Mouse (Mus musculus) lung, adult 2 months (tissue): ENCODE data around the gene Frmd8. TPM values are rescaled to one million over a fixed set of nuclear protein-coding genes. Genes with fewer than 3 reads are reported as not detected.

Experiments used
- DNase-seq: peaks from one replicate; pipeline ENCODE4 v3.0.0; 2022
- H3K4me1 ChIP-seq: fragments of 200-500 bp; 2 replicates; pipeline ENCODE4 v1.6.1; 2011; ENCODE audit warnings: low read length; ENCODE audit not compliant: control insufficient read depth, insufficient read depth
- H3K4me3 ChIP-seq: fragments of 200-500 bp; replicated peaks from 2 replicates; pipeline ENCODE3; 2011; ENCODE audit warnings: low read depth, mild to moderate bottlenecking, control low read depth, low read length; ENCODE audit errors: extremely low read depth
- CTCF ChIP-seq: fragments of 200-500 bp; IDR thresholded peaks from 2 replicates; pipeline ENCODE4 v1.5.1; 2011; ENCODE audit warnings: mild to moderate bottlenecking, low read length, control low read depth; ENCODE audit not compliant: insufficient read depth
- POLR2A ChIP-seq: fragments of 200-500 bp; IDR thresholded peaks from 2 replicates; pipeline ENCODE4 v1.6.1; 2011; ENCODE audit warnings: low read depth, mild to moderate bottlenecking, control low read depth, low read length, borderline replicate concordance; ENCODE audit errors: extremely low read depth
- WGBS: fragments of 180-500 bp; shearing (Covaris S2); methylation state at CpG from one replicate; pipeline ENCODE4 v1.1.7; 2018; 5-methylcytosine and 5-hydroxymethylcytosine counted together
- polyA plus RNA-seq: library from polyadenylated mRNA; depleted of rRNA; stranded (reverse); fragments of >200 nt; gene quantifications from 2 replicates; pipeline ENCODE4 v1.2.3, GENCODE M21; 2012; rRNA removed

Frmd8 gene
- polyA plus RNA-seq, 1 experiment = 37.8 TPM

GRCm38 (mm10) chr19:5803041-5803880 lies 71.8 kb downstream of the Frmd8 start:
- TF ChIP-seq POLR2A (peak; percentile 70), CTCF (no peak)
- Histone ChIP-seq H3K4me1 (peaks cover 34% of the 10 kb centered on the region), H3K4me3 (peak overlapping the region; percentile 89)
- under 1% methylated on average over 67 of the region's 67 CpGs for WGBS
- DNase-seq = peak; percentile 99

GRCm38 (mm10) chr19:5802787-5803040 lies 72.4 kb downstream of the Frmd8 start:
- WGBS = 1% methylated on average over 4 of the region's 4 CpGs
- H3K4me3 ChIP-seq = peak overlapping the region; percentile 89
- no peak for TF ChIP-seq POLR2A
- TF ChIP-seq CTCF = no peak
- DNase-seq = no peak
- peaks cover 31% of the 10 kb centered on the region for H3K4me1 ChIP-seq

GRCm38 (mm10) chr19:5802011-5802786 lies 72.9 kb downstream of the Frmd8 start:
- H3K4me1 ChIP-seq = peaks cover 35% of the 10 kb centered on the region
- peak overlapping the region; percentile 100 for H3K4me3 ChIP-seq
- peak; percentile 98 for DNase-seq
- under 1% methylated on average over 25 of the region's 25 CpGs for WGBS
- TF ChIP-seq CTCF (peak; percentile 26; the same call in 1 of the 2 replicates), POLR2A (peak; percentile 100)

GRCm38 (mm10) chr19:5801432-5801964 lies 73.6 kb downstream of the Frmd8 start:
- TF ChIP-seq CTCF (no peak), POLR2A (no peak)
- H3K4me1 ChIP-seq = peaks cover 33% of the 10 kb centered on the region
- DNase-seq = no peak
- WGBS = 1% methylated on average over 3 of the region's 3 CpGs
- H3K4me3 ChIP-seq = peak overlapping the region; percentile 100

- Histone ChIP-seq H3K4me3 (peak overlapping the region; percentile 100), H3K4me1 (peaks cover 31% of the 10 kb centered on the region)
- WGBS = under 1% methylated on average over 19 of the region's 19 CpGs
- DNase-seq = peak; percentile 61
- TF ChIP-seq POLR2A = peak; percentile 97
- no peak for TF ChIP-seq CTCF
These were observed 74.2 kb downstream of the Frmd8 start for GRCm38 (mm10) chr19:5800632-5801431.

- Histone ChIP-seq H3K4me3 (peak overlapping the region; percentile 100), H3K4me1 (peaks cover 28% of the 10 kb centered on the region)
- no peak for TF ChIP-seq CTCF
- TF ChIP-seq POLR2A = no peak
- 0% methylated on average over 2 of the region's 2 CpGs for WGBS
- no peak for DNase-seq
These were observed 74.8 kb downstream of the Frmd8 start for GRCm38 (mm10) chr19:5800350-5800631.

Other genes starting within 250 kb of the Frmd8 start
- gene Rela, start 237.8 kb downstream of the Frmd8 start, polyA plus RNA-seq = 118 and 120 TPM in 2 replicates
- gene Sipa1, start 211.6 kb downstream of the Frmd8 start, polyA plus RNA-seq = 163 and 214 TPM in 2 replicates
- 141 and 162 TPM in 2 replicates for gene Map3k11, start 186.5 kb downstream of the Frmd8 start, polyA plus RNA-seq
- 156 and 166 TPM in 2 replicates for gene Pcnx3, start 186.4 kb downstream of the Frmd8 start, polyA plus RNA-seq
- 2.0 and 4.6 TPM in 2 replicates for gene Kcnk7, start 170.9 kb downstream of the Frmd8 start, polyA plus RNA-seq
- gene Ehbp1l1, start 149.0 kb downstream of the Frmd8 start, polyA plus RNA-seq = 64.4 and 73.8 TPM in 2 replicates
- gene Fam89b, start 145.6 kb downstream of the Frmd8 start, polyA plus RNA-seq = 231 and 234 TPM in 2 replicates
- gene Ltbp3, start 134.4 kb downstream of the Frmd8 start, polyA plus RNA-seq = 236 and 238 TPM in 2 replicates
- gene Scyl1, start 103.9 kb downstream of the Frmd8 start, polyA plus RNA-seq = 113 and 116 TPM in 2 replicates
- 24.5 and 26.0 TPM in 2 replicates for gene Slc25a45, start 2.5 kb upstream of the Frmd8 start, polyA plus RNA-seq
- 1.1 and 1.2 TPM in 2 replicates for gene Tigd3, start 18.9 kb upstream of the Frmd8 start, polyA plus RNA-seq
- 87.1 and 103 TPM in 2 replicates for gene Dpf2, start 37.7 kb upstream of the Frmd8 start, polyA plus RNA-seq
- 22.2 and 24.1 TPM in 2 replicates for gene Cdc42ep2, start 49.5 kb upstream of the Frmd8 start, polyA plus RNA-seq
- gene Pola2, start 88.9 kb upstream of the Frmd8 start, polyA plus RNA-seq = 30.5 and 32.7 TPM in 2 replicates
- gene Slc22a20, start 110.9 kb upstream of the Frmd8 start, polyA plus RNA-seq = not detected in 2 replicates
- gene Capn1, start 140.6 kb upstream of the Frmd8 start, polyA plus RNA-seq = 55.6 and 68.9 TPM in 2 replicates
- gene Syvn1, start 171.3 kb upstream of the Frmd8 start, polyA plus RNA-seq = 41.1 and 47.1 TPM in 2 replicates
- 10.8 and 13.7 TPM in 2 replicates for gene Mrpl49, start 182.5 kb upstream of the Frmd8 start, polyA plus RNA-seq
- 896 and 1,315 TPM in 2 replicates for gene Fau, start 182.6 kb upstream of the Frmd8 start, polyA plus RNA-seq
- gene Znhit2, start 185.9 kb upstream of the Frmd8 start, polyA plus RNA-seq = 47.0 and 54.7 TPM in 2 replicates
- 34.6 and 36.5 TPM in 2 replicates for gene Tm7sf2, start 193.1 kb upstream of the Frmd8 start, polyA plus RNA-seq
- 61.7 and 81.7 TPM in 2 replicates for gene Vps51, start 202.0 kb upstream of the Frmd8 start, polyA plus RNA-seq
- not detected in 2 replicates for gene Tmem262, start 204.8 kb upstream of the Frmd8 start, polyA plus RNA-seq
- gene Gm28374, start 207.0 kb upstream of the Frmd8 start, polyA plus RNA-seq = 0.50 and 0.60 TPM in 2 replicates
- 89.7 and 99.1 TPM in 2 replicates for gene Zfpl1, start 209.7 kb upstream of the Frmd8 start, polyA plus RNA-seq
- gene Cdca5, start 209.7 kb upstream of the Frmd8 start, polyA plus RNA-seq = 0.63 and 0.92 TPM in 2 replicates
- not detected in 2 replicates for gene AC131692.1, start 219.1 kb upstream of the Frmd8 start, polyA plus RNA-seq
- gene Naaladl1, start 230.5 kb upstream of the Frmd8 start, polyA plus RNA-seq = 0.20 and 0.30 TPM in 2 replicates
- 25.3 and 36.7 TPM in 2 replicates for gene Sac3d1, start 243.4 kb upstream of the Frmd8 start, polyA plus RNA-seq